Mouse (Mus musculus) myocyte (in vitro differentiated cells): ENCODE measurements at regions not wholly inside any gene's neighbourhood (a gene's known extent, or its start where the extent isn't known, plus 50 kb on each side); places are given as distances from the start of the nearest gene placed in this dataset.

Experiments
- H3K27me3 ChIP-seq: one replicate; pipeline ENCODE4 v1.6.1; 2011; ENCODE audit not compliant: control insufficient read depth, insufficient read depth, insufficient read length
- H3K36me3 ChIP-seq: one replicate; pipeline ENCODE4 v1.6.1; 2011; ENCODE audit not compliant: control insufficient read depth, insufficient read depth
- H3K4me2 ChIP-seq: one replicate; pipeline ENCODE4 v1.6.1; 2011; ENCODE audit warnings: low read depth, control low read depth
- H3K4me3 ChIP-seq: one replicate; pipeline ENCODE4 v1.5.1; 2011; ENCODE audit warnings: mild to moderate bottlenecking, control low read depth, moderate library complexity
- H3K79me2 ChIP-seq: one replicate; pipeline ENCODE4 v1.6.1; 2011; ENCODE audit not compliant: control insufficient read depth, insufficient read depth
- H3ac ChIP-seq: one replicate; pipeline ENCODE4 v1.6.1; 2011; ENCODE audit not compliant: control insufficient read depth, insufficient read length
- CEBPB ChIP-seq: IDR thresholded peaks from 2 replicates; pipeline ENCODE4 v1.6.1; 2011; ENCODE audit warnings: mild to moderate bottlenecking, moderate library complexity; ENCODE audit not compliant: poor library complexity, insufficient read depth, severe bottlenecking
- E2F4 ChIP-seq: IDR thresholded peaks from one replicate; pipeline ENCODE4 v1.6.1; 2011; ENCODE audit warnings: mild to moderate bottlenecking, control low read depth, moderate library complexity; ENCODE audit not compliant: insufficient read depth
- MAX ChIP-seq: IDR thresholded peaks from one replicate; pipeline ENCODE4 v1.6.1; 2011; ENCODE audit warnings: low read depth, mild to moderate bottlenecking, control low read depth
- MYOD1 ChIP-seq, 3 experiments: IDR thresholded peaks; one replicate each; pipeline ENCODE4 v1.6.1; 2011; ENCODE audit warnings: control low read depth in 2 of 3, low read depth in 2 of 3, mild to moderate bottlenecking in 2 of 3, moderate library complexity in 1 of 3; ENCODE audit not compliant: insufficient read length in 2 of 3, control insufficient read depth in 1 of 3
- MYOG ChIP-seq, 3 experiments: IDR thresholded peaks; one replicate each; pipeline ENCODE4 v1.6.1; 2011; ENCODE audit warnings: control low read depth in 2 of 3, low read depth in 2 of 3, mild to moderate bottlenecking in 2 of 3; ENCODE audit not compliant: insufficient read length in 2 of 3, control insufficient read depth in 1 of 3, insufficient read depth in 1 of 3
- POLR2A ChIP-seq: IDR thresholded peaks from one replicate; pipeline ENCODE4 v1.6.1; 2011; ENCODE audit warnings: low read depth, mild to moderate bottlenecking, control low read depth, moderate library complexity; ENCODE audit not compliant: insufficient read length
- POLR2AphosphoS2 ChIP-seq: IDR thresholded peaks from one replicate; pipeline ENCODE4 v1.6.1; 2011; ENCODE audit warnings: low read depth, control low read depth; ENCODE audit not compliant: insufficient read length
- REST ChIP-seq: IDR thresholded peaks from one replicate; pipeline ENCODE4 v1.6.1; 2011; ENCODE audit warnings: mild to moderate bottlenecking, control low read depth, moderate library complexity; ENCODE audit not compliant: insufficient read depth, insufficient read length
- SRF ChIP-seq: IDR thresholded peaks from one replicate; pipeline ENCODE4 v1.6.1; 2011; ENCODE audit warnings: low read depth; ENCODE audit not compliant: control insufficient read depth, insufficient read length
- TCF12 ChIP-seq: IDR thresholded peaks from one replicate; pipeline ENCODE4 v1.6.1; 2011; ENCODE audit warnings: mild to moderate bottlenecking, control low read depth; ENCODE audit not compliant: poor library complexity, insufficient read depth, severe bottlenecking
- TCF3 ChIP-seq: IDR thresholded peaks from one replicate; pipeline ENCODE4 v1.6.1; 2011; ENCODE audit warnings: low read depth, control low read depth; ENCODE audit not compliant: insufficient read length
- USF1 ChIP-seq: IDR thresholded peaks from one replicate; pipeline ENCODE4 v1.6.1; 2011; ENCODE audit warnings: low read depth, mild to moderate bottlenecking, control low read depth, moderate library complexity

DNA sequence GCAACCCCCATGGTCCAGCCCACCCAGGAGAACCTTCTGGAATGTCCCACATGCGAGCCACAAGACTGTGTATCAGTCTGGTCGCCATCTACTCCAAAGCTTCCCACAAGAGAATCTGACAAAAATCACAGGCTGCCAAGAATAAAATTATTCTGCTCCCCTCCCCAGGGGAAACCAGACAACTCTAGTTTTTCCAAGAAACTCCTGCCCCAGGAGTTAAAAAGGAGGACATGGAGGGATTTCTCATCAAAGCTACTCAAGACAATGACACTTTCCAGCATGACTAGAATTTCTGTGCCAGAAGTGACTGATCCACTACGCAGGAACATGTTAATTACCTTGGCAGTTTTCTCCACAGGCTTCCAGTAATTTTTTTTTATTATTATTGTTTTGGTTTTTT is 98.4 kb downstream of the Psmg1 start:
- H3K27me3 ChIP-seq, result no peaks in the 10 kb centered on the region
- no peak overlapping the region for H3K4me3 ChIP-seq
- no peak overlapping the region for H3ac ChIP-seq
- H3K79me2 ChIP-seq, result no peaks in the 10 kb centered on the region
- no peak overlapping the region for H3K4me2 ChIP-seq
- no peaks in the 10 kb centered on the region for H3K36me3 ChIP-seq
- TF ChIP-seq MAX, result no peak
- TF ChIP-seq MYOD1 (IDR thresholded peaks at IDR 0.05; ENCODE audit: control insufficient read depth in 1 of 3, insufficient read length in 2 of 3, low read depth in 2 of 3), result no peak
- TF ChIP-seq USF1, result no peak

DNA sequence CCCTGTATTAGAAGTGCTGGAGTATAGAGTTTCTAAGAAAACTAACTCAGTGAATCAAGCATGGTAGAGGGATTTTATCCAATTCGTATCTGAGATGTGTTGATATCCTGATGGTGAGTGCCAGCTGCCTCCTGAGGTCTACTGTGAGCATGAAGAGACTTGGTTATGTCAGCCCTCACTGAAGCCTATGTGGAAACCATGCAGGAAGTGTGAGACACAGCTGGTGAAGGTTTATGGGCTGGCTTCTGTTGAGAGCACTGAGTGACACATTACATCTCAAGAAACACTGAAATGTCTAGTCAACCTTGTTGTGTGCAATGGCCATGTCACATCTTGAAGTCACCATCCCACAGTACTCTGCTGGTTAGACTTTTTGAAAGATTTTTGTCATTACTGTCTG is 104.6 kb downstream of the Psmg1 start:
- H3K36me3 ChIP-seq, result no peaks in the 10 kb centered on the region
- no peaks in the 10 kb centered on the region for H3K79me2 ChIP-seq
- no peak overlapping the region for H3K4me2 ChIP-seq
- H3K27me3 ChIP-seq, result no peaks in the 10 kb centered on the region
- no peak overlapping the region for H3ac ChIP-seq
- no peak overlapping the region for H3K4me3 ChIP-seq
- TF ChIP-seq USF1, result no peak
- no peak for TF ChIP-seq MYOG (IDR thresholded peaks at IDR 0.05; ENCODE audit: control insufficient read depth in 1 of 3, insufficient read depth in 1 of 3, insufficient read length in 2 of 3, low read depth in 2 of 3)
- no peak for TF ChIP-seq SRF
- no peak for TF ChIP-seq REST
- TF ChIP-seq POLR2A, result no peak
- TF ChIP-seq TCF3, result no peak
- no peak for TF ChIP-seq POLR2AphosphoS2
- TF ChIP-seq E2F4, result no peak
- no peak for TF ChIP-seq MAX
- no peak for TF ChIP-seq CEBPB

- no peak overlapping the region for H3K4me3 ChIP-seq
- H3K79me2 ChIP-seq, result no peaks in the 10 kb centered on the region
- no peak overlapping the region for H3ac ChIP-seq
- no peaks in the 10 kb centered on the region for H3K36me3 ChIP-seq
- no peak for TF ChIP-seq POLR2AphosphoS2
- no peak for TF ChIP-seq E2F4
- TF ChIP-seq MAX, result no peak
- TF ChIP-seq MYOD1 (IDR thresholded peaks at IDR 0.05; ENCODE audit: control insufficient read depth in 1 of 3, insufficient read length in 2 of 3, low read depth in 2 of 3), result no peak
- TF ChIP-seq TCF12, result no peak
- TF ChIP-seq CEBPB, result no peak
- TF ChIP-seq SRF, result no peak
- TF ChIP-seq REST, result no peak
- no peaks in the 10 kb centered on the region for H3K27me3 ChIP-seq
- H3K4me2 ChIP-seq, result no peak overlapping the region
Measured at GRCm38 (mm10) chr16:95873297-95873696, 117.5 kb downstream of the Psmg1 start.

GRCm38 (mm10) chr16:95872436-95872835 is 118.3 kb downstream of the Psmg1 start:
- no peak for TF ChIP-seq MYOG (IDR thresholded peaks at IDR 0.05; ENCODE audit: control insufficient read depth in 1 of 3, insufficient read depth in 1 of 3, insufficient read length in 2 of 3, low read depth in 2 of 3)
- no peak for TF ChIP-seq E2F4
- no peak for TF ChIP-seq POLR2A
- TF ChIP-seq SRF, result no peak
- TF ChIP-seq TCF3, result no peak
- TF ChIP-seq USF1, result no peak
- TF ChIP-seq REST, result no peak
- TF ChIP-seq MYOD1 (IDR thresholded peaks at IDR 0.05; ENCODE audit: control insufficient read depth in 1 of 3, insufficient read length in 2 of 3, low read depth in 2 of 3), result no peak
- TF ChIP-seq TCF12, result no peak
- Histone ChIP-seq H3K27me3 (no peaks in the 10 kb centered on the region), H3K79me2 (no peaks in the 10 kb centered on the region), H3K4me2 (no peak overlapping the region), H3K36me3 (no peaks in the 10 kb centered on the region), H3ac (no peak overlapping the region), H3K4me3 (no peak overlapping the region)

- Histone ChIP-seq H3ac (no peak overlapping the region), H3K4me3 (no peak overlapping the region), H3K27me3 (no peaks in the 10 kb centered on the region), H3K4me2 (no peak overlapping the region), H3K36me3 (no peaks in the 10 kb centered on the region), H3K79me2 (no peaks in the 10 kb centered on the region)
- TF ChIP-seq E2F4, result no peak
- no peak for TF ChIP-seq POLR2A
- TF ChIP-seq CEBPB, result no peak
Measured at GRCm38 (mm10) chr16:95870291-95870690, 120.5 kb downstream of the Psmg1 start.

DNA sequence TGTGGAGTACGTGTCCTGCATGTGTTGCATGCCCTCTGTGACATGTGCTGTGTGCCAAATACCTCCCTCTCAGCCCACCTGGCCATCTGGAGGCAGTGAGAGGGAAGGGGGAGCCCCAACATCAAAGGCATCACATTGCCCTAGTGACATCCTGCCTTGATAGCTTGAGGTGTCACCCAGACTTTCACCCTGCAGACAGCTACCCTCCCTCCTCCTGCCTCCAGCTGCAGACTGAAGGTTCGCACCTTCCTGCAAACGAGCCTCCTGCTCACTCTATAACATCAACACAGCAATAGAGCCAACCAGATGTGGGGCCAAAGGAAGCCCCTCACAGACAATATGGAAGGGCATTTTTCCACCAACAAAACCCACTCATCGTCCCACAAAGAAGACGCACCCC is 121.3 kb downstream of the Psmg1 start:
- H3K4me2 ChIP-seq, result no peak overlapping the region
- TF ChIP-seq TCF12 (no peak), E2F4 (no peak), CEBPB (no peak), MYOG (IDR thresholded peaks at IDR 0.05; ENCODE audit: control insufficient read depth in 1 of 3, insufficient read depth in 1 of 3, insufficient read length in 2 of 3, low read depth in 2 of 3) (no peak), POLR2A (no peak), TCF3 (no peak), MAX (no peak), MYOD1 (IDR thresholded peaks at IDR 0.05; ENCODE audit: control insufficient read depth in 1 of 3, insufficient read length in 2 of 3, low read depth in 2 of 3) (no peak)
- H3K4me3 ChIP-seq, result no peak overlapping the region

More for the DNA sequence above, 121.3 kb downstream of the Psmg1 start:
- Histone ChIP-seq H3K36me3 (no peaks in the 10 kb centered on the region), H3K79me2 (no peaks in the 10 kb centered on the region), H3ac (no peak overlapping the region), H3K27me3 (no peaks in the 10 kb centered on the region)
